Mouse (Mus musculus) limb, embryonic 12.5 days (tissue): Measurements from ENCODE around the gene Gm19426. TPM values are rescaled to one million over a fixed set of nuclear protein-coding genes. Genes with fewer than 3 reads are reported as not detected.
A peak's percentile ranks its signal among the peaks of the same experiment; 100 is the strongest.

Source experiments
- ATAC-seq: fragments of 200-750 bp; cut with Nextera tagmentation; 2 replicates; pipeline ENCODE4 v1.8.0; 2017; ENCODE audit warnings: low read depth, moderate TSS enrichment; ENCODE audit not compliant: insufficient number of reproducible peaks, insufficient read depth, low FRiP score, low TSS enrichment
- H3K27ac ChIP-seq: fragments of 300-500 bp; sonication (generic); 2 replicates; pipeline ENCODE4 v1.5.1; 2016; ENCODE audit warnings: mild to moderate bottlenecking, moderate library complexity
- H3K27me3 ChIP-seq: fragments of 300-500 bp; sonication (generic); 2 replicates; pipeline ENCODE4 v1.6.1; 2016; ENCODE audit warnings: mild to moderate bottlenecking, moderate library complexity
- H3K36me3 ChIP-seq: fragments of 300-500 bp; sonication (generic); 2 replicates; pipeline ENCODE4 v1.6.1; 2016; ENCODE audit warnings: mild to moderate bottlenecking, moderate library complexity
- H3K4me1 ChIP-seq: fragments of 300-500 bp; sonication (generic); replicated peaks from 2 replicates; pipeline ENCODE4 v1.6.1; 2016
- H3K4me2 ChIP-seq: fragments of 300-500 bp; sonication (generic); 2 replicates; pipeline ENCODE4 v1.6.1; 2016; ENCODE audit warnings: mild to moderate bottlenecking, moderate library complexity
- H3K4me3 ChIP-seq: fragments of 300-500 bp; sonication (generic); replicated peaks from 2 replicates; pipeline ENCODE4 v1.5.1; 2016; ENCODE audit warnings: mild to moderate bottlenecking
- H3K9ac ChIP-seq: fragments of 300-500 bp; sonication (generic); replicated peaks from 2 replicates; pipeline ENCODE4 v1.6.1; 2016; ENCODE audit warnings: mild to moderate bottlenecking, moderate library complexity
- H3K9me3 ChIP-seq: fragments of 300-500 bp; sonication (generic); 2 replicates; pipeline ENCODE4 v1.6.1; 2016; ENCODE audit warnings: mild to moderate bottlenecking, moderate library complexity
- WGBS: fragments of 180-500 bp; shearing (Covaris S2); methylation state at CpG from one replicate; pipeline ENCODE4 v1.1.7; 2016; 5-methylcytosine and 5-hydroxymethylcytosine counted together
- microRNA counts: library from miRNA; unstranded; fragments of <30 nt; microRNA quantifications from one replicate; lab custom pipeline; 2017
- microRNA-seq: library from miRNA; unstranded; fragments of <30 nt; microRNA quantifications from one replicate; pipeline ENCODE4, GENCODE M21; 2017
- polyA plus RNA-seq: library from polyadenylated mRNA; unstranded; fragments of >200 nt; fragmentation: Nextera tagmentation; extraction: Ambion mirVana; gene quantifications from 2 replicates; pipeline ENCODE4 v1.2.1, GENCODE M21; 2016

Gm19426 gene
- polyA plus RNA-seq, 1 experiment from 2014 or later: 10.4 TPM

DNA sequence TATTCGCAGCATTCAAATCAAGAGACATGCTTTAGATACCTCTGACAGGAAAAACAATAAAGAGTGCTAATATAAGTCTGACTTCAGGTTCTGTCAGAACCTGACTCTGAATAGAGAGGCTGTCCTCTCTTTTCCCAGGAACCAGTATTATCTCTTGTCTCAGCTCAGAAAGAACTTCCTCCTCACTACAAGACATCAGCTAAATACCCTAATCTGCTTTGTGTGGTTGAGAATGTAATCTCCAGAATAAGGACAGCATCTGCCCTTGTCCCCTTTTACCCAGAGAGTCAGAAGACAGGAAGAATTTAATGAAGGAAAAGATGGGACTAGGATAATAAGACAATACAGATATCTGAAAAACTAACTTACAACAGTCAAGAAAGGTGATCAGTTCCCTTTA lies 40.0 kb downstream of the Gm19426 start:
- no peak for ATAC-seq
- Histone ChIP-seq H3K4me2 (no peak overlapping the region), H3K27me3 (no peaks in the 10 kb centered on the region), H3K36me3 (peaks cover 79% of the 10 kb centered on the region), H3K4me1 (peaks cover 9% of the 10 kb centered on the region), H3K9me3 (no peaks in the 10 kb centered on the region), H3K4me3 (no peak overlapping the region), H3K9ac (no peak overlapping the region), H3K27ac (no peak overlapping the region)
- WGBS: 100% methylated on average over 1 of the region's 1 CpGs

GRCm38 (mm10) chr2:84695007-84695695 lies 48.3 kb downstream of the Gm19426 start:
- no peak for ATAC-seq
- no peaks in the 10 kb centered on the region for H3K9me3 ChIP-seq
- no peak overlapping the region for H3K4me2 ChIP-seq
- H3K9ac ChIP-seq: no peak overlapping the region
- H3K4me1 ChIP-seq: no peaks in the 10 kb centered on the region
- H3K27ac ChIP-seq: no peak overlapping the region
- H3K36me3 ChIP-seq: peaks cover 86% of the 10 kb centered on the region
- WGBS: 94% methylated on average over 5 of the region's 5 CpGs
- H3K4me3 ChIP-seq: no peak overlapping the region
- no peaks in the 10 kb centered on the region for H3K27me3 ChIP-seq

MicroRNAs encoded within 50 kb of the gene (microRNA counts, 519-probe panel; counts per million panel counts)
- microRNA mmu-miR-130a (lab: Ali Mortazavi, UCI): 8,480 counts per million, percentile 94 among the panel's probes with 10 or more counts

Small RNA genes within 50 kb of the gene (microRNA-seq; reads per million reads assigned to microRNA genes)
- 28,895 reads per million, percentile 98 among the genes with 10 or more reads in this experiment for gene Mir130a

Other genes starting within 250 kb of the Gm19426 start
- 42.0 and 49.6 TPM in 2 replicates for gene Ctnnd1, start 92.9 kb downstream of the Gm19426 start, polyA plus RNA-seq
- gene Btbd18, start 84.6 kb downstream of the Gm19426 start, polyA plus RNA-seq: 0.35 and 0.53 TPM in 2 replicates
- 438 and 451 TPM in 2 replicates for gene Selenoh, start 72.9 kb downstream of the Gm19426 start, polyA plus RNA-seq
- gene Gm28635, start 65.6 kb downstream of the Gm19426 start, polyA plus RNA-seq: not detected in 2 replicates
- 37.4 TPM in 2 replicates for gene Med19, start 65.3 kb downstream of the Gm19426 start, polyA plus RNA-seq
- 115 and 118 TPM in 2 replicates for gene Tmx2, start 64.5 kb downstream of the Gm19426 start, polyA plus RNA-seq
- gene Zdhhc5, start 28.5 kb downstream of the Gm19426 start, polyA plus RNA-seq: 32.0 and 38.3 TPM in 2 replicates
- gene Clp1, start 16.3 kb downstream of the Gm19426 start, polyA plus RNA-seq: 42.8 and 47.1 TPM in 2 replicates
- gene Ypel4, start 9.6 kb downstream of the Gm19426 start, polyA plus RNA-seq: 13.9 and 14.1 TPM in 2 replicates
- 11.5 and 14.3 TPM in 2 replicates for gene Serping1, start 31.8 kb upstream of the Gm19426 start, polyA plus RNA-seq
- gene Ube2l6, start 55.2 kb upstream of the Gm19426 start, polyA plus RNA-seq: 23.2 and 29.0 TPM in 2 replicates
- 0.19 and 0.49 TPM in 2 replicates for gene Smtnl1, start 79.0 kb upstream of the Gm19426 start, polyA plus RNA-seq
- gene Timm10, start 83.3 kb upstream of the Gm19426 start, polyA plus RNA-seq: 38.8 and 43.3 TPM in 2 replicates
- 21.1 and 23.8 TPM in 2 replicates for gene Slc43a1, start 95.2 kb upstream of the Gm19426 start, polyA plus RNA-seq
- gene Rtn4rl2, start 143.1 kb upstream of the Gm19426 start, polyA plus RNA-seq: 0.84 and 0.95 TPM in 2 replicates
- gene Slc43a3, start 192.9 kb upstream of the Gm19426 start, polyA plus RNA-seq: 30.0 and 33.9 TPM in 2 replicates
- gene Prg2, start 236.8 kb upstream of the Gm19426 start, polyA plus RNA-seq: 0.51 TPM in 1 of 2 replicates, not detected in the other
- gene Prg3, start 244.6 kb upstream of the Gm19426 start, polyA plus RNA-seq: not detected in 2 replicates